Mouse (Mus musculus) C2C12 (cell line): ENCODE measurements at regions not wholly inside any gene's neighbourhood (a gene's known extent, or its start where the extent isn't known, plus 50 kb on each side); places are given as distances from the start of the nearest gene placed in this dataset.

Source experiments
- CTCF ChIP-seq: IDR thresholded peaks from one replicate; pipeline ENCODE4 v1.5.1; 2011; ENCODE audit not compliant: control insufficient read depth, insufficient read depth, insufficient read length
- MYOD1 ChIP-seq: IDR thresholded peaks from one replicate; pipeline ENCODE4 v1.6.1; 2011; ENCODE audit warnings: low read depth; ENCODE audit not compliant: control insufficient read depth, insufficient read length
- MYOG ChIP-seq: IDR thresholded peaks from one replicate; pipeline ENCODE4 v1.6.1; 2011; ENCODE audit not compliant: control insufficient read depth, insufficient read length; ENCODE audit errors: extremely low read depth
- USF1 ChIP-seq: IDR thresholded peaks from one replicate; pipeline ENCODE4 v1.6.1; 2011; ENCODE audit warnings: low read depth, mild to moderate bottlenecking, control low read depth, moderate library complexity

- TF ChIP-seq CTCF (no peak), USF1 (no peak), MYOG (no peak), MYOD1 (no peak)
Measured at GRCm38 (mm10) chr14:46612584-46612983, 147.8 kb upstream of the Cdkn3 start.
